Mouse (Mus musculus) liver, postnatal 0 days (tissue): Measurements from ENCODE around the gene 2310022A10Rik.

Experiments used
- CTCF ChIP-seq: sonication (generic); IDR thresholded peaks from 2 replicates; pipeline ENCODE4 v1.5.1; 2016; ENCODE audit warnings: antibody characterized with exemption, low read depth
- EP300 ChIP-seq: IDR thresholded peaks from 2 replicates; pipeline ENCODE4 v1.6.1; 2016; ENCODE audit warnings: antibody characterized with exemption, low read depth, mild to moderate bottlenecking

DNA sequence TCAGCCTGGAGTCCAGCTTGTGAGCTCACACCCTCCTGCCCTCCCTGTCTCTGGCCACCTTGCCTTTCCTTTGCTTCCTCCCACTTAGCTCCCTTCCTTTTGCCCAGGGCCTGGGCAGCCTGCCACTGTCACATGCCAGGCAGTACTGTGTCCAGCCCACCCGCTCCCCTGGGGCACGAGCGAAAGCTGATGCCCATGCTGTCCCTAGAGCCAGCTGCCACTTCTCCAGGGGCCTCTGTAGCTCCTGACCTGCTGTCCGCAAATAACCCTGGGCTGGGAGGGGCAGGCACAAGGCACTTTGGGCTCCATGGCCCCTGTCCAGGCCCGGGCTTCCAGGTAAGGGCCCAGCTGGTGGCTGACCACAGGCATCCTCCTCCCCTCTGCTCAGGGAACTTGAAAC is 54.5 kb downstream of the 2310022A10Rik start:
- no peak for TF ChIP-seq CTCF
- TF ChIP-seq EP300: no peak
